Mouse (Mus musculus) left cerebral cortex, adult 9 months (tissue): ENCODE data around the gene Dcxr.
"Not testable (repeated sequence)": the region's sequence is repeated elsewhere in the genome, so short reads cannot be mapped to it uniquely, and the experiment has no call there.

ENCODE experiments used
- DNase-seq, 2 experiments: peaks; one replicate each; pipeline ENCODE4 v3.0.0; 2022; ENCODE audit warnings: low spot score in 2 of 2

The Dcxr gene

GRCm38 (mm10) chr11:120729432-120730050, 2.5 kb upstream of the Dcxr start:
- DNase-seq: not testable (repeated sequence)

- no peak for DNase-seq
Measured at GRCm38 (mm10) chr11:120728530-120729240, 1.6 kb upstream of the Dcxr start.

GRCm38 (mm10) chr11:120727564-120727963, 483 bp upstream of the Dcxr start:
- no peak for DNase-seq

- DNase-seq: no peak
Measured at GRCm38 (mm10) chr11:120726243-120727168, 575 bp downstream of the Dcxr start.

GRCm38 (mm10) chr11:120723509-120723908, 3.6 kb downstream of the Dcxr start:
- DNase-seq: no peak

GRCm38 (mm10) chr11:120722761-120723382, 4.2 kb downstream of the Dcxr start:
- no peak for DNase-seq

GRCm38 (mm10) chr11:120722067-120722630, 4.9 kb downstream of the Dcxr start:
- DNase-seq: no peak

GRCm38 (mm10) chr11:120721124-120722066, 5.7 kb downstream of the Dcxr start, which contains the start of gene Rac3:
Gene Rac3, plus strand, starts transcription at chr11:120721470.
- peak in 1 of 2 experiments; percentile 44 for DNase-seq

GRCm38 (mm10) chr11:120720450-120720849, 6.6 kb downstream of the Dcxr start:
- peak in 1 of 2 experiments; percentile 90 for DNase-seq

- DNase-seq: no peak
Measured at GRCm38 (mm10) chr11:120719841-120720376, 7.2 kb downstream of the Dcxr start.

- DNase-seq: no peak
Measured at GRCm38 (mm10) chr11:120719242-120719641, 7.8 kb downstream of the Dcxr start.

GRCm38 (mm10) chr11:120715131-120715530, 11.9 kb downstream of the Dcxr start:
- no peak for DNase-seq

- DNase-seq: no peak
Measured at GRCm38 (mm10) chr11:120714546-120714945, 12.5 kb downstream of the Dcxr start.

GRCm38 (mm10) chr11:120713580-120714518, 13.2 kb downstream of the Dcxr start, which contains the start of the genes Cenpx and Lrrc45:
Gene Cenpx, minus strand, starts transcription at chr11:120713738.
Gene Lrrc45, plus strand, starts transcription at chr11:120713925.
- DNase-seq: peak; percentile 97 to 99

GRCm38 (mm10) chr11:120712771-120713568, 14.1 kb downstream of the Dcxr start:
- DNase-seq: no peak

GRCm38 (mm10) chr11:120711980-120712604, 15.0 kb downstream of the Dcxr start:
- DNase-seq: no peak

GRCm38 (mm10) chr11:120710672-120711071, 16.4 kb downstream of the Dcxr start:
- DNase-seq: no peak
